Comparison of ENCODE assay signal across 30 mouse cellular contexts in genomic region chr17:47349721-47350319, GRCm38 (mm10). TPM values are rescaled to one million over a fixed set of nuclear protein-coding genes. Genes with fewer than 3 reads are reported as not detected.
DNase-seq lines count a peak whose midpoint lies in the region; ATAC-seq and TF ChIP-seq lines count a peak whose summit lies in the region.
"Had no signal": no experiment of that assay in that cellular context is flagged by ENCODE, and none has a peak within 500 bp of the region (broad histone marks: within the 10 kb centered on the region; RNA-seq: fewer than 3 reads in every experiment).

No protein-coding gene starts in this region.

- no peaks in the 10 kb centered on the region for H3K4me1 ChIP-seq in kidney, postnatal 0 days (replicated peaks; ENCODE audit: insufficient read depth, low read length)
- H3K4me1 ChIP-seq in ES-Bruce4 (ENCODE audit: control insufficient read depth, insufficient read depth, low read length): no peaks in the 10 kb centered on the region
- no peaks in the 10 kb centered on the region for H3K4me1 ChIP-seq in thymus, adult 2 months (replicated peaks; ENCODE audit: control insufficient read depth, insufficient read depth, low read length)
- H3K4me1 ChIP-seq: embryonic facial prominence, embryonic 10.5 days; embryonic facial prominence, embryonic 13.5 days; forebrain, embryonic 12.5 days; heart, embryonic 13.5 days had no signal

- H3K27ac ChIP-seq in kidney, postnatal 0 days: no peak overlapping the region
- 0 out of 2 replicates have a peak overlapping the region, but pooled peaks have one; percentile 62 for H3K27ac ChIP-seq in ES-Bruce4 (ENCODE audit: insufficient read depth, low read length)
- H3K27ac ChIP-seq in thymus, adult 2 months (ENCODE audit: control insufficient read depth, insufficient read depth, low read length): no peak overlapping the region
- no peak overlapping the region for H3K27ac ChIP-seq in left cerebral cortex, adult 2 months
- H3K27ac ChIP-seq: embryonic facial prominence, embryonic 10.5 days; embryonic facial prominence, embryonic 13.5 days; forebrain, embryonic 12.5 days; gastrocnemius, adult 2 months; heart, embryonic 13.5 days; hindbrain, embryonic 14.5 days; hindbrain, postnatal 0 days had no signal

- TF ChIP-seq POLR2A in ES-Bruce4 (IDR thresholded peaks at IDR 0.05; ENCODE audit: insufficient read depth, low read length): no peak
- no peak for TF ChIP-seq POLR2A in thymus, adult 2 months (IDR thresholded peaks at IDR 0.05; ENCODE audit: control insufficient read depth, extremely low read depth, insufficient read depth, low read length, poor library complexity)

- no peak for TF ChIP-seq CTCF in kidney, postnatal 0 days (IDR thresholded peaks at IDR 0.05; ENCODE audit: low read depth)
- TF ChIP-seq CTCF in ES-Bruce4 (IDR thresholded peaks at IDR 0.05; ENCODE audit: low read depth, low read length): no peak
- no peak for TF ChIP-seq CTCF in thymus, adult 2 months (IDR thresholded peaks at IDR 0.05; ENCODE audit: borderline replicate concordance, control insufficient read depth, extremely low read depth, insufficient read depth, low read length, poor library complexity)
- no peak for TF ChIP-seq CTCF in left cerebral cortex, adult 2 months (IDR thresholded peaks at IDR 0.05)

- peaks cover 67% of the 10 kb centered on the region for H3K36me3 ChIP-seq in kidney, postnatal 0 days (ENCODE audit: insufficient read depth, low read length)
- peaks cover 11% of the 10 kb centered on the region for H3K36me3 ChIP-seq in ES-Bruce4 (ENCODE audit: control insufficient read depth, insufficient read depth, low read length, poor library complexity, severe bottlenecking)
- H3K36me3 ChIP-seq in thymus, adult 2 months (ENCODE audit: control insufficient read depth, insufficient read depth, low read length): peaks cover 38% of the 10 kb centered on the region

- H3K9me3 ChIP-seq in kidney, postnatal 0 days (replicated peaks; ENCODE audit: low read length): peaks cover 12% of the 10 kb centered on the region
- peaks cover 38% of the 10 kb centered on the region for H3K9me3 ChIP-seq in ES-Bruce4 (replicated peaks; ENCODE audit: control insufficient read depth, insufficient read depth, low read length, poor library complexity, severe bottlenecking)

- no peaks in the 10 kb centered on the region for H3K27me3 ChIP-seq in kidney, postnatal 0 days (ENCODE audit: insufficient read depth, low read length)
- no peaks in the 10 kb centered on the region for H3K27me3 ChIP-seq in ES-Bruce4 (ENCODE audit: control insufficient read depth, insufficient read depth, low read length, poor library complexity, severe bottlenecking)
- H3K27me3 ChIP-seq in thymus, adult 2 months (ENCODE audit: control insufficient read depth, insufficient read depth, low read length): no peaks in the 10 kb centered on the region
- H3K27me3 ChIP-seq: embryonic facial prominence, embryonic 13.5 days; forebrain, embryonic 12.5 days; heart, embryonic 13.5 days had no signal

- no peak for ATAC-seq in kidney, postnatal 0 days (replicated peaks; ENCODE audit: low FRiP score, low read depth)
- ATAC-seq: CD4-positive, CD25-positive, alpha-beta regulatory T cell, adult 4 months; forebrain, embryonic 16.5 days; hindbrain, postnatal 0 days; inflammation-experienced regulatory T-cells, adult 6 months; intestine, embryonic 16.5 days had no signal

- peak; percentile 10 for DNase-seq in kidney, postnatal 0 days (ENCODE audit: low spot score)
- no peak for DNase-seq in kidney, adult 18-20 months
- DNase-seq in ES-CJ7 (ENCODE audit: low read depth, low spot score) (peak; percentile 82), R1 (ENCODE audit: low read depth, low spot score) (peak; percentile 93)
- no peak for DNase-seq in cerebellum, adult 18-20 months
- DNase-seq in thymus, adult 2 months: no peak
- no peak for DNase-seq in left cerebral cortex, adult 2 months (ENCODE audit: extremely low spot score in 1 of 2, low spot score in 2 of 2)
- DNase-seq: adrenal gland, adult 2 months; adrenal gland, postnatal 25 days; cerebellum, adult 8-10 months; cerebellum, postnatal 10 days; cerebellum, postnatal 36 days; embryo, embryonic 11 days; gastrocnemius, adult 2 months; gastrocnemius, postnatal 14 days; heart, adult 18-20 months; heart, postnatal 14 days; heart, postnatal 4 days had no signal

- H3K4me2 ChIP-seq in kidney, postnatal 0 days (ENCODE audit: low read length): no peak overlapping the region
- H3K4me2 ChIP-seq: embryonic facial prominence, embryonic 13.5 days; forebrain, embryonic 12.5 days; heart, embryonic 13.5 days; hindbrain, embryonic 14.5 days had no signal

- intact Hi-C loops in left cerebral cortex, adult 2 months (cut with DNase I): no loop called here

- no peak overlapping the region for H3K4me3 ChIP-seq in kidney, postnatal 0 days (replicated peaks; ENCODE audit: low read depth, low read length)
- H3K4me3 ChIP-seq in ES-Bruce4 (ENCODE audit: low read depth, low read length): no peak overlapping the region
- no peak overlapping the region for H3K4me3 ChIP-seq in thymus, adult 2 months (ENCODE audit: control insufficient read depth, insufficient read depth, low read length)
- H3K4me3 ChIP-seq in left cerebral cortex, adult 2 months: no peak overlapping the region
- H3K4me3 ChIP-seq: embryonic facial prominence, embryonic 10.5 days; embryonic facial prominence, embryonic 13.5 days; erythroblast, embryonic 14.5 days; forebrain, embryonic 12.5 days; gastrocnemius, adult 2 months; heart, embryonic 13.5 days had no signal

- 90% methylated on average over 3 of the region's 3 CpGs for WGBS in kidney, postnatal 0 days
- 100% methylated on average over 3 of the region's 3 CpGs for WGBS in thymus, adult 2 months

- no peak overlapping the region for H3K9ac ChIP-seq in kidney, postnatal 0 days (ENCODE audit: low read depth, low read length)
- H3K9ac ChIP-seq in ES-Bruce4 (ENCODE audit: low read depth, poor library complexity, severe bottlenecking): no peak overlapping the region
- H3K9ac ChIP-seq: embryonic facial prominence, embryonic 13.5 days; forebrain, embryonic 12.5 days; heart, embryonic 13.5 days; hindbrain, embryonic 14.5 days had no signal

- no peak for TF ChIP-seq EP300 in ES-Bruce4 (IDR thresholded peaks at IDR 0.05; ENCODE audit: insufficient read depth, low read depth, low read length)

RNA-seq across cellular contexts. Expression of gene Mrps10, which starts 18.9 kb away (rescaled TPM):
- 84.4 and 86.9 TPM in 2 replicates for polyA plus RNA-seq in kidney, postnatal 0 days (2015; fragmentation: Nextera tagmentation; extraction: Ambion mirVana)
- polyA plus RNA-seq in ES-Bruce4 (2011; ENCODE audit: insufficient read depth, insufficient read length, low read depth, missing spikeins): 71.3 and 83.6 TPM in 2 replicates
- 21.2 and 21.9 TPM in 2 replicates for polyA plus RNA-seq in thymus, adult 2 months (2012; rRNA removed)
- 10 to 100 TPM; 28.4 to 29.1 TPM for total RNA-seq in left cerebral cortex, adult 2 months (2021)

RNA-seq across cellular contexts. Expression of gene Guca1b, which starts 35.4 kb away (rescaled TPM):
- polyA plus RNA-seq in kidney, postnatal 0 days (2015; fragmentation: Nextera tagmentation; extraction: Ambion mirVana): 6.0 and 6.3 TPM in 2 replicates
- polyA plus RNA-seq in ES-Bruce4 (2011; ENCODE audit: insufficient read depth, insufficient read length, low read depth, missing spikeins): 0.91 and 1.1 TPM in 2 replicates
- polyA plus RNA-seq in thymus, adult 2 months (2012; rRNA removed): 1.6 and 3.1 TPM in 2 replicates
- 1 to 10 TPM; 1.8 to 2.9 TPM for total RNA-seq in left cerebral cortex, adult 2 months (2021)
- total RNA-seq: hindbrain, postnatal 0 days had no signal
- polyA plus RNA-seq: erythroblast, embryonic 14.5 days had no signal

RNA-seq across cellular contexts. Expression of gene Guca1a, which starts 50.6 kb away (rescaled TPM):
- 3.9 and 4.5 TPM in 2 replicates for polyA plus RNA-seq in kidney, postnatal 0 days (2015; fragmentation: Nextera tagmentation; extraction: Ambion mirVana)
- 4.1 and 4.7 TPM in 2 replicates for polyA plus RNA-seq in ES-Bruce4 (2011; ENCODE audit: insufficient read depth, insufficient read length, low read depth, missing spikeins)
- 0.41 and 1.2 TPM in 2 replicates for polyA plus RNA-seq in thymus, adult 2 months (2012; rRNA removed)
- not detected for total RNA-seq in left cerebral cortex, adult 2 months (2021)
- total RNA-seq: gastrocnemius, adult 2 months had no signal
- polyA plus RNA-seq: CD4-positive, CD25-positive, alpha-beta regulatory T cell, adult 4 months; erythroblast, embryonic 14.5 days; forebrain, embryonic 16.5 days; inflammation-experienced regulatory T-cells, adult 6 months had no signal

Comparison
In these comparisons a context has a peak if more than half of its experiments do, and no peak if none do; other contexts are left out.
1. DNase-seq: peak in kidney, postnatal 0 days (single experiment), ES-CJ7 (single experiment) and R1 (single experiment); none in kidney, adult 18-20 months (single experiment), cerebellum, adult 18-20 months (0 of 2), thymus, adult 2 months (single experiment) and left cerebral cortex, adult 2 months (0 of 2).